Mouse (Mus musculus): ENCODE measurements around the gene Sstr5. TPM values are rescaled to one million over a fixed set of nuclear protein-coding genes. Genes with fewer than 3 reads are reported as not detected.

Sstr5 gene
- polyA plus RNA-seq, 1 experiment = not detected

- Histone ChIP-seq H3K4me3 (ENCODE audit: insufficient read depth, low read length) (no peak overlapping the region), H3K27ac (ENCODE audit: insufficient read depth, low read length) (no peak overlapping the region), H3K4me1 (ENCODE audit: control insufficient read depth, insufficient read depth, low read length) (no peaks in the 10 kb centered on the region)
- TF ChIP-seq POLR2A (IDR thresholded peaks at IDR 0.05; ENCODE audit: low read depth, low read length) (no peak), CTCF (IDR thresholded peaks at IDR 0.05; ENCODE audit: borderline replicate concordance, insufficient read depth, low read length) (no peak)
These were observed 17.0 kb upstream of the Sstr5 start for GRCm38 (mm10) chr17:25514055-25514454.

GRCm38 (mm10) chr17:25511876-25512275, 14.8 kb upstream of the Sstr5 start:
- Histone ChIP-seq H3K4me3 (ENCODE audit: insufficient read depth, low read length) (no peak overlapping the region), H3K27ac (ENCODE audit: insufficient read depth, low read length) (no peak overlapping the region), H3K4me1 (ENCODE audit: control insufficient read depth, insufficient read depth, low read length) (no peaks in the 10 kb centered on the region)
- no peak for TF ChIP-seq POLR2A (IDR thresholded peaks at IDR 0.05; ENCODE audit: low read depth, low read length)

GRCm38 (mm10) chr17:25510074-25510830, 13.2 kb upstream of the Sstr5 start:
- Histone ChIP-seq H3K4me3 (ENCODE audit: insufficient read depth, low read length) (no peak overlapping the region), H3K4me1 (ENCODE audit: control insufficient read depth, insufficient read depth, low read length) (no peaks in the 10 kb centered on the region), H3K27ac (ENCODE audit: insufficient read depth, low read length) (no peak overlapping the region)
- TF ChIP-seq POLR2A (IDR thresholded peaks at IDR 0.05; ENCODE audit: low read depth, low read length) (no peak), CTCF (IDR thresholded peaks at IDR 0.05; ENCODE audit: borderline replicate concordance, insufficient read depth, low read length) (no peak)

- Histone ChIP-seq H3K4me1 (ENCODE audit: control insufficient read depth, insufficient read depth, low read length) (no peaks in the 10 kb centered on the region), H3K4me3 (ENCODE audit: insufficient read depth, low read length) (no peak overlapping the region), H3K27ac (ENCODE audit: insufficient read depth, low read length) (no peak overlapping the region)
- TF ChIP-seq POLR2A (IDR thresholded peaks at IDR 0.05; ENCODE audit: low read depth, low read length) (no peak), CTCF (IDR thresholded peaks at IDR 0.05; ENCODE audit: borderline replicate concordance, insufficient read depth, low read length) (no peak)
These were observed 11.9 kb upstream of the Sstr5 start for GRCm38 (mm10) chr17:25508860-25509577.

DNA sequence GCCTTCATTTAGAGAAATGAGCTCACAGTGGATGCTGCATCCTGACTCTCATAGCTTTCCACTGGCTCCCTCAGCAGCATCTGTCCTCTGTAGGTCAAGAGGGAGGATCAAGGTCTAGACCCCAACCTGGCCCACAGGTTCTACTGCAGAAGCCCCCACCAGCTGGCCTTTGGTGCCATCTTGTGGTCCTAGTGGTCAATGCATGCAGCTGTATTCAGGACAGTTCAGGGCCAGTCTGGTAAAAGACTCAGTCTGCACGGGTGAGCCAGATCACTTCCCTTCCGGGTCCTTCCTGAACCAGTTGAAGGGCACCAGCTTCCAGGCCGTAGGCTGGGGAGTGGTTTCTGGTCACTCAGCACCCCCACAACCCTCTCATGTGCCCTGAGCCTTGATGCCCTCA, 10.7 kb upstream of the Sstr5 start:
- Histone ChIP-seq H3K4me1 (ENCODE audit: control insufficient read depth, insufficient read depth, low read length) (no peaks in the 10 kb centered on the region), H3K27ac (ENCODE audit: insufficient read depth, low read length) (no peak overlapping the region), H3K4me3 (ENCODE audit: insufficient read depth, low read length) (no peak overlapping the region)
- TF ChIP-seq POLR2A (IDR thresholded peaks at IDR 0.05; ENCODE audit: low read depth, low read length) = no peak
- peak; percentile 79 for TF ChIP-seq CTCF (IDR thresholded peaks at IDR 0.05; ENCODE audit: borderline replicate concordance, insufficient read depth, low read length)

- H3K4me3 ChIP-seq (ENCODE audit: insufficient read depth, low read length) = no peak overlapping the region
- no peak overlapping the region for H3K27ac ChIP-seq (ENCODE audit: insufficient read depth, low read length)
- TF ChIP-seq CTCF (IDR thresholded peaks at IDR 0.05; ENCODE audit: borderline replicate concordance, insufficient read depth, low read length) (no peak), POLR2A (IDR thresholded peaks at IDR 0.05; ENCODE audit: low read depth, low read length) (no peak)
- H3K4me1 ChIP-seq (ENCODE audit: control insufficient read depth, insufficient read depth, low read length) = no peaks in the 10 kb centered on the region
These were observed 5.5 kb upstream of the Sstr5 start for GRCm38 (mm10) chr17:25502599-25502998.

- H3K4me1 ChIP-seq (ENCODE audit: control insufficient read depth, insufficient read depth, low read length) = no peaks in the 10 kb centered on the region
- no peak overlapping the region for H3K27ac ChIP-seq (ENCODE audit: insufficient read depth, low read length)
- H3K4me3 ChIP-seq (ENCODE audit: insufficient read depth, low read length) = no peak overlapping the region
- no peak for TF ChIP-seq CTCF (IDR thresholded peaks at IDR 0.05; ENCODE audit: borderline replicate concordance, insufficient read depth, low read length)
- no peak for TF ChIP-seq POLR2A (IDR thresholded peaks at IDR 0.05; ENCODE audit: low read depth, low read length)
These were observed 15.0 kb downstream of the Sstr5 start for GRCm38 (mm10) chr17:25482092-25482491.

DNA sequence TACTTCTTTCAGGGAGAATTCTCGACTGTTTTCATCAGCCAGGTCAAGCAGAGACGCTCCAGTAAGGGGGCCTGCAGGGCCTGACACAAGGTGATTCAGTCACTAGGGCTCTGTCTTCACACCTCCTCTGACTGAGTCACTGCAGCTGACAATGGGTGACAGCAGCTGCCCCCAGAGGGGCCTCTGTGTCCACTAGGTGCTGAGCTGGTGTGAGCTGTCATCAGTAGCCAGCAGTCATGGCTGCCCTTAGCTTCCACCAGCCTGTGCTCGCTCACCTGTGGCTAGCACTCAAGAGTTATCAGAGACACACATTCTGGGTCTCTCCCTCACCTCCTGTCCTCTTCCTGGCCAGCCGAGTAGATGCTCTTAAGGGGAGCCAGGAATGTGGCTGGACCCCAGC, 16.3 kb downstream of the Sstr5 start:
- no peak overlapping the region for H3K4me3 ChIP-seq (ENCODE audit: insufficient read depth, low read length)
- no peak for TF ChIP-seq POLR2A (IDR thresholded peaks at IDR 0.05; ENCODE audit: low read depth, low read length)

DNA sequence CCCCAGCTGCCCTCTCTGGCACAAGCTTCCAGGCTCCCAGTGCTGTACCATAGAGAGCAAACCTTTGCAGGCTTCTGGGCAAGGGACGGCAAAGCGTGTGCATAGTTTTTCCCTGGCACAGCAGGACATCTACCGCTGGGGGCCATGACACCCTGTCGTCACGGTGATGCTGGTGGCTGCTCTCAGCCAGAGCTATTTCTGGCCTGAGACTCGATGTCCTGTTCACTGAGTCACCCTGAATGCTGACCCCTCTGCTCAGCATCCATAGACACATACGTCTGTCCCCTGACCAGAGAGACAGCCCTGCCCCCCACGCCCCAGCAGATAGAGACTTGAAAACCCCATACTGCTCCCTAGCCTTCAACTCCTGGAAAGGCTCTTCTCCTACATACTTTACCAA, 16.9 kb downstream of the Sstr5 start:
- Histone ChIP-seq H3K4me1 (ENCODE audit: control insufficient read depth, insufficient read depth, low read length) (no peaks in the 10 kb centered on the region), H3K4me3 (ENCODE audit: insufficient read depth, low read length) (no peak overlapping the region), H3K27ac (ENCODE audit: insufficient read depth, low read length) (no peak overlapping the region)
- no peak for TF ChIP-seq POLR2A (IDR thresholded peaks at IDR 0.05; ENCODE audit: low read depth, low read length)
- no peak for TF ChIP-seq CTCF (IDR thresholded peaks at IDR 0.05; ENCODE audit: borderline replicate concordance, insufficient read depth, low read length)

More for the DNA sequence above, 16.3 kb downstream of the Sstr5 start:
- Histone ChIP-seq H3K4me1 (ENCODE audit: control insufficient read depth, insufficient read depth, low read length) (no peaks in the 10 kb centered on the region), H3K27ac (ENCODE audit: insufficient read depth, low read length) (no peak overlapping the region)

All from embryonic fibroblast, embryonic 13.5 days (primary cell).